Mouse (Mus musculus) thymus, adult 2 months (tissue): ENCODE measurements around the gene Naa50.

Source experiments
- CTCF ChIP-seq: fragments of 200-500 bp; IDR thresholded peaks from 2 replicates; pipeline ENCODE4 v1.5.1; 2012; ENCODE audit warnings: mild to moderate bottlenecking, control low read depth, low read length, moderate library complexity, borderline replicate concordance; ENCODE audit not compliant: control insufficient read depth, poor library complexity, insufficient read depth; ENCODE audit errors: extremely low read depth
- POLR2A ChIP-seq: fragments of 200-500 bp; IDR thresholded peaks from 2 replicates; pipeline ENCODE4 v1.6.1; 2012; ENCODE audit warnings: mild to moderate bottlenecking, low read length, control low read depth, moderate library complexity; ENCODE audit not compliant: control insufficient read depth, poor library complexity, insufficient read depth; ENCODE audit errors: extremely low read depth

DNA sequence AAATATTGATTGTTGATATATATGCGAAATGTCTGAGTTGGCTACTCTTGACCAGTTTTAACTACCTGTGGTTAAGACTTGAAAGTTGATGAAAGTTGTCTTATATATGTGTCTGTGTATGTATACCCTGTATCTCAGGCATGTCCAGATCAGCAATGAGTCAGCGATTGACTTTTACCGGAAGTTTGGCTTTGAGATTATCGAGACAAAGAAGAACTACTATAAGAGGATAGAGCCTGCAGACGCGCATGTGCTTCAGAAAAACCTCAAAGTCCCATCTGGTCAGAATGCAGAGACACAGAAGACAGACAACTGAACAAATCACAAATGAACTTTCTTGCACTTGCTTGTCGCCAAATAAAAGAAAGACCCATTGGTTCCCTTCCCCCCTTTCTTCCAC lies 19.7 kb downstream of the Naa50 start:
- TF ChIP-seq CTCF (no peak), POLR2A (no peak)
